Mouse (Mus musculus) lung, embryonic 16.5 days (tissue): ENCODE data around the gene Fam83b. TPM values are rescaled to one million over a fixed set of nuclear protein-coding genes. Genes with fewer than 3 reads are reported as not detected.

Experiments used
- ATAC-seq: fragments of 200-750 bp; cut with Nextera tagmentation; 2 replicates; pipeline ENCODE4 v1.8.0; 2017; ENCODE audit warnings: low read depth, mild to moderate bottlenecking, moderate library complexity
- H3K27ac ChIP-seq: fragments of 300-500 bp; sonication (generic); 2 replicates; pipeline ENCODE4 v1.5.1; 2014; ENCODE audit warnings: mild to moderate bottlenecking, control low read depth, low read length
- H3K27me3 ChIP-seq: fragments of 300-500 bp; sonication (generic); 2 replicates; pipeline ENCODE4 v1.6.1; 2014; ENCODE audit warnings: low read depth, low read length, mixed read lengths; ENCODE audit not compliant: control insufficient read depth, insufficient read depth
- H3K36me3 ChIP-seq: fragments of 300-500 bp; sonication (generic); 2 replicates; pipeline ENCODE4 v1.6.1; 2014; ENCODE audit warnings: low read length; ENCODE audit not compliant: control insufficient read depth, insufficient read depth
- H3K4me1 ChIP-seq: fragments of 300-500 bp; sonication (generic); replicated peaks from 2 replicates; pipeline ENCODE4 v1.6.1; 2014; ENCODE audit warnings: low read length, mixed read lengths; ENCODE audit not compliant: control insufficient read depth, insufficient read depth
- H3K4me2 ChIP-seq: fragments of 300-500 bp; sonication (generic); 2 replicates; pipeline ENCODE4 v1.6.1; 2014; ENCODE audit warnings: low read depth, low read length, control low read depth
- H3K4me3 ChIP-seq: fragments of 300-500 bp; sonication (generic); 2 replicates; pipeline ENCODE4 v1.5.1; 2014; ENCODE audit warnings: mild to moderate bottlenecking, low read length, control low read depth
- H3K9ac ChIP-seq: fragments of 300-500 bp; sonication (generic); 2 replicates; pipeline ENCODE4 v1.6.1; 2014; ENCODE audit warnings: low read length, control low read depth
- H3K9me3 ChIP-seq: fragments of 300-500 bp; sonication (generic); 2 replicates; pipeline ENCODE4 v1.6.1; 2016; ENCODE audit warnings: low read length; ENCODE audit not compliant: control insufficient read depth
- WGBS: fragments of 180-500 bp; shearing (Covaris S2); extraction: QIAGEN DNeasy Blood & Tissue Kit; methylation state at CpG from one replicate; pipeline ENCODE4 v1.1.7; 2014; 5-methylcytosine and 5-hydroxymethylcytosine counted together
- polyA plus RNA-seq: library from polyadenylated mRNA; unstranded; fragments of >200 nt; fragmentation: Nextera tagmentation; extraction: Ambion mirVana; gene quantifications from 2 replicates; pipeline ENCODE4 v1.2.1, GENCODE M21; 2015

Fam83b gene
- polyA plus RNA-seq, 1 experiment from 2014 or later: 4.6 TPM

- H3K27ac ChIP-seq: no peak overlapping the region
- no peak overlapping the region for H3K9ac ChIP-seq
Measured at GRCm38 (mm10) chr9:76480088-76480487, 86.8 kb downstream of the Fam83b start.

GRCm38 (mm10) chr9:76469500-76469899, 97.4 kb downstream of the Fam83b start:
- WGBS: 69% methylated on average over 4 of the region's 4 CpGs
- ATAC-seq: no peak

More at GRCm38 (mm10) chr9:76480088-76480487, 86.8 kb downstream of the Fam83b start:
- ATAC-seq: no peak
- no peaks in the 10 kb centered on the region for H3K36me3 ChIP-seq
- WGBS: 51% methylated on average over 3 of the region's 3 CpGs
- no peaks in the 10 kb centered on the region for H3K9me3 ChIP-seq
- no peak overlapping the region for H3K4me3 ChIP-seq
- H3K4me2 ChIP-seq: no peak overlapping the region
- H3K27me3 ChIP-seq: no peaks in the 10 kb centered on the region
- no peaks in the 10 kb centered on the region for H3K4me1 ChIP-seq

GRCm38 (mm10) chr9:76461547-76461946, 105.4 kb downstream of the Fam83b start:
- H3K36me3 ChIP-seq: no peaks in the 10 kb centered on the region
- no peak overlapping the region for H3K9ac ChIP-seq
- H3K27ac ChIP-seq: no peak overlapping the region
- ATAC-seq: no peak
- H3K27me3 ChIP-seq: no peaks in the 10 kb centered on the region
- H3K4me3 ChIP-seq: no peak overlapping the region
- no peak overlapping the region for H3K4me2 ChIP-seq
- H3K9me3 ChIP-seq: no peaks in the 10 kb centered on the region
- no peaks in the 10 kb centered on the region for H3K4me1 ChIP-seq

More at GRCm38 (mm10) chr9:76469500-76469899, 97.4 kb downstream of the Fam83b start:
- H3K4me3 ChIP-seq: no peak overlapping the region
- no peak overlapping the region for H3K4me2 ChIP-seq
- H3K27me3 ChIP-seq: no peaks in the 10 kb centered on the region
- H3K36me3 ChIP-seq: no peaks in the 10 kb centered on the region
- no peak overlapping the region for H3K9ac ChIP-seq
- H3K27ac ChIP-seq: no peak overlapping the region
- no peaks in the 10 kb centered on the region for H3K9me3 ChIP-seq
- no peaks in the 10 kb centered on the region for H3K4me1 ChIP-seq

GRCm38 (mm10) chr9:76455703-76456102, 111.2 kb downstream of the Fam83b start:
- no peak overlapping the region for H3K4me2 ChIP-seq
- no peaks in the 10 kb centered on the region for H3K36me3 ChIP-seq
- no peak overlapping the region for H3K9ac ChIP-seq
- H3K27me3 ChIP-seq: no peaks in the 10 kb centered on the region
- H3K4me1 ChIP-seq: no peaks in the 10 kb centered on the region
- ATAC-seq: no peak
- H3K9me3 ChIP-seq: no peaks in the 10 kb centered on the region
- no peak overlapping the region for H3K4me3 ChIP-seq
- WGBS: 72% methylated on average over 3 of the region's 3 CpGs
- no peak overlapping the region for H3K27ac ChIP-seq

Other genes starting within 250 kb of the Fam83b start
- gene Hcrtr2, start 243.3 kb downstream of the Fam83b start, polyA plus RNA-seq: 0.09 and 0.25 TPM in 2 replicates